Mouse (Mus musculus): ENCODE results near the gene Ticrr. TPM values are rescaled to one million over a fixed set of nuclear protein-coding genes. Genes with fewer than 3 reads are reported as not detected.

Gene Ticrr
- polyA plus RNA-seq, 1 experiment from 2014 or later, result 1.6 TPM

Other genes with a start within 250 kb of the Ticrr start
- 11.0 to 22.7 TPM (median 18.7 TPM) in 3 replicates for gene Polg, start 193.8 kb upstream of the Ticrr start, polyA plus RNA-seq (2018)
- gene Rhcg, start 42.5 kb upstream of the Ticrr start, polyA plus RNA-seq (2018), result not detected in 3 replicates
- 0.44 to 1.3 TPM (median 0.49 TPM) in 3 replicates for gene Kif7, start 55.5 kb downstream of the Ticrr start, polyA plus RNA-seq (2018)
- gene Plin1, start 72.7 kb downstream of the Ticrr start, polyA plus RNA-seq (2018), result not detected in 3 replicates
- gene Pex11a, start 82.9 kb downstream of the Ticrr start, polyA plus RNA-seq (2018), result 5.4 to 5.6 TPM (median 5.5 TPM) in 3 replicates
- gene Wdr93, start 83.0 kb downstream of the Ticrr start, polyA plus RNA-seq (2018), result 0.06 TPM in 1 of 3 replicates, not detected in the others
- not detected in 3 replicates for gene Mesp1, start 133.6 kb downstream of the Ticrr start, polyA plus RNA-seq (2018)
- gene Mesp2, start 150.5 kb downstream of the Ticrr start, polyA plus RNA-seq (2018), result 0.12 TPM in 1 of 3 replicates, not detected in the others
- gene Anpep, start 200.9 kb downstream of the Ticrr start, polyA plus RNA-seq (2018), result 640 to 2,077 TPM (median 1,213 TPM) in 3 replicates